Mouse (Mus musculus) urinary bladder, postnatal 14 days (tissue): ENCODE results near the gene Adamtsl3.
"Not testable (repeated sequence)": the region's sequence is repeated elsewhere in the genome, so short reads cannot be mapped to it uniquely, and the experiment has no call there.

Experiments used
- DNase-seq: peaks from one replicate; pipeline ENCODE4 v3.0.0; 2021; ENCODE audit warnings: low spot score

The Adamtsl3 gene

GRCm38 (mm10) chr7:82361127-82361526 is 25.6 kb downstream of the Adamtsl3 start:
- no peak for DNase-seq

DNA sequence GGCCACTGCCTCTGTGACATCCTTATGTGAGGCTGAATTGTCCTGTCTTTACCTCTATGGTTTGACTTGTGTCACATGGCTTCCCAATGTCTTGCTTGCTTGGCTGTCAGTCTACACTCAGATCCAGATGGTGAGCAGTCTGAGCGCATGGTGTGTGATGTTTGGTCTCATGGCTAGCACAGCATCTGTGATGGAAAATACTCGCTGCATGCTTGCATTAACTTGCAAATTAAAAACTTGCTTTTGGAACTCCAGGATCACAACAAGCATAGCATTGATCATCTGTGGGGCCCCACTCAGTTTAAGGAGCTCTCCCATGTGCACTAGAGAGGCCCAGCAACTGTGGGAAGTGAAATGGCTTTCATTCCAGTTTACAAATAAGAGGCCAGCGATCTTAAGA is 29.1 kb downstream of the Adamtsl3 start:
- no peak for DNase-seq

GRCm38 (mm10) chr7:82366056-82366455 is 30.6 kb downstream of the Adamtsl3 start:
- no peak for DNase-seq

DNA sequence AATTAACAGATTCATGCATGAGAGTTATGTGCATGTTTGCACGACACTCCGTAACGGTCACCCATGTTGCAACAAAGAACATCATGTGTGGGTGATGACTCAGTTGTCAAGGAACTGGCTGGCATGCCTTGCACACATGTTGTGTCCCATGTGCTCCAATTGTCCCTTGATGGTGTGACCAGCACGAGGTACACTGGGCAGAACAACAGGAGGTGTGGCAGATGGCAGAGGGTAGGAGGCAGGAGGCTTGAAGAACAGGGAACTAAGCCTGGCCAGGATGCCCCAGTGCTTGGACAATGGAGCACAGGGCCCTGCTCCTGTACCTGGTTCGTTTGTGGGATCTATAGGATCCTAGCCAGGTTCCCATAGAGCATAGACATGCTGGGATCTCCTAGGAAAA is 31.0 kb downstream of the Adamtsl3 start:
- DNase-seq, result no peak

- no peak for DNase-seq
Measured at GRCm38 (mm10) chr7:82368047-82368446, 32.6 kb downstream of the Adamtsl3 start.

DNA sequence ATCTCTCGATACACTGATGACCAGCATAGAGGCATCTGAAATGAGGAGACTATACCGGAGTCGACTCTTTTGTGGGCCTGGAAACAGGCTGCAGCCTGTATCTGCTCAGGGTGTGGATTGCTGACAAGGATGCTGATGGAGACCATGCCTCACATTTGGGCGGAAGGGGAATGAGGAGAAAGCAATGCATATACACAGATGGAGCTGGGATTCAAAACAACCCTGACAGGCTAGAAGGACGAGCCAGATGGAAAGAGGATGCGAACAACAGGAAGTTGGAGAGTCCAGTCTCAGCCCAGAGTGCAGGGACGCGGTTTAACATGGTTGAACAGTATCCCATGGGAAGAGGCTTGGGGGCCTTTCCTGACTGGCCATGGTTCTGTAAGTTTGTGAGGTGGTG is 34.6 kb downstream of the Adamtsl3 start:
- no peak for DNase-seq

- peak; percentile 55 for DNase-seq
Measured at GRCm38 (mm10) chr7:82371411-82371810, 35.9 kb downstream of the Adamtsl3 start.

DNA sequence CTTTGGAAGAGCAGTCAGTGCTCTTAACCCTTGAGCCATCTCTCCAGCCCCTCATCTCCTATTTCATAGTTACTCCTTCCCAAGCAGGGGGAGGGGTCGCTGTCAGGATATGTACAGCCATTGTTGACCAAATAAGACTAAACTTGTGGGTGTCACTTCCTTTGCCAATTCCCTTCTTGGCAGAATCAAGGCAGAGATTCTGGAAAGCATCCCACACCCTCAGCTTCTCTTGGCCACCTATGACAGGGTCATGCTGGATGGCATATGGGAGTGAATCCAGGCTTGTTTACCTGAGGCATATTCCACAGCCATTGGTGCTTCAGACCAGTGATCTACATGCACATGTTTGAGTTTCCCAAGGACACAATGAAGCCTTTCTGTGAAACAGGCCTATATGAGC is 42.8 kb downstream of the Adamtsl3 start:
- DNase-seq, result no peak

DNA sequence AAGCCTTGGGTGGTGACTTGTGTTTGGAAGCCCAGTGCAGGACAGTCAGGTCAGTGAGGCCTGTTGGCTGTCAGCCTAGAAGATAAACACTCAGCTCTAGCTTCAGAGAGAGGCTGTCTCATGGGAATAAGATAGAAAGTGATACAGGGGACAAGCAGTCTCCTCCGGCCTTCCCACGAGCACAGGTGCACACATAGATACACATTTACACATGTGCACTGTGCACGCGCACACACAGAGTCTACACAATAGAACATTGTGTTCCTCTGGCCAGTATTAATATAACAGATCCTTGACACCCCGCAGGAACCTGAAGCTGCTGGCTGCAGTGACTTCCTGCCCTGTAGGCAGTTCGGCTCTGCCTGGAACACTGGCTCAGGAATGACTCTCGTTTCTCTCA is 44.3 kb downstream of the Adamtsl3 start:
- no peak for DNase-seq

DNA sequence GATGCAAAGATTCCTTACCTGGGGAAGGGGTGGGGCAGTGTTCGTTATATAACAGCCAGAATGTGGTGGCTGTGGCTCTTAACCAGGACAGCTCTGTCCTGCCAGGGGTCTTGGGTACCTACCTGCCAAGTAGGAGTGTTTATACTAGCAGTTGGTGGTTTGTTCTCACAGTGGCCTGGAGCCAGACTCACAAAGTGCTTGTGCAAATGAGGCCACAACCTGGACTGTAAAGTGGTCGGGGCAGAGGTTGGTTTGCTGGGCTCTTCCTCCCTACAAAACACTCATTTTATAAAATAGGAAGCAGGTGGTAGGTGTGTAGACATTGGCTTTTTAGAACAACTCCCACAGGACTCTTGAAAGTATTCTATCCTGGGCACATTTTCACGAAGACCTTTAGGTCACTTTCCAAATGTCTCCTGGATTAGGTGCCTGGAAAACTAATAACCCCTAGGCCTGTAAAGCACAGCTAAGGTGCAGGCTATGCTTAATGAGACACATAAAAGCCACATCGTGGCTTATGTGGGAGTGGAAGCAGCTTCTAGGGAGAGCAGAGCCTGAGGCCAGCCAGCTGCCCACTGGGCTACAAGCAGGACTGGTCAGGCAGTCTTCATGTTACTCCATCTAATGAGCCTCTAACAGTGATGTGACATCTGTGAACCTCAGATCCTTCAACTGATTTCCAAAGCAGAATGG is 47.5 kb downstream of the Adamtsl3 start:
- DNase-seq, result no peak

DNA sequence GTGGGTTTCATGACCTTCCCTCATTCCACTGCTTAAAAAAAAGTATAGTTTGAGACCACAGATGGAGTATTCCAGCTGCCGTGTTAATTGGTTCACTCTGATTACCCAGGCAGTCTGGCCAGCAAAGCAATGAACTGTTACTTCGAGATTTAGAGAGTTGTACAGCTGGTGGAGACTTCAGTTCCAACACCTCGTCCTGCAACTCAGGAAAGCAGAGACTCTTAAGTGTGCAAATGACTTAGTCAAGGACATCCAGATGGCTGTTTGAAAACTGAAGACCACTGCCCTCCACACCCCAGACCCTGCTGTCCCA is 48.0 kb downstream of the Adamtsl3 start:
- DNase-seq, result no peak

- no peak for DNase-seq
Measured at GRCm38 (mm10) chr7:82387121-82387520, 51.6 kb downstream of the Adamtsl3 start.

- DNase-seq, result no peak
Measured at GRCm38 (mm10) chr7:82394435-82395186, 59.1 kb downstream of the Adamtsl3 start.

- DNase-seq, result no peak
Measured at GRCm38 (mm10) chr7:82395239-82395638, 59.7 kb downstream of the Adamtsl3 start.

DNA sequence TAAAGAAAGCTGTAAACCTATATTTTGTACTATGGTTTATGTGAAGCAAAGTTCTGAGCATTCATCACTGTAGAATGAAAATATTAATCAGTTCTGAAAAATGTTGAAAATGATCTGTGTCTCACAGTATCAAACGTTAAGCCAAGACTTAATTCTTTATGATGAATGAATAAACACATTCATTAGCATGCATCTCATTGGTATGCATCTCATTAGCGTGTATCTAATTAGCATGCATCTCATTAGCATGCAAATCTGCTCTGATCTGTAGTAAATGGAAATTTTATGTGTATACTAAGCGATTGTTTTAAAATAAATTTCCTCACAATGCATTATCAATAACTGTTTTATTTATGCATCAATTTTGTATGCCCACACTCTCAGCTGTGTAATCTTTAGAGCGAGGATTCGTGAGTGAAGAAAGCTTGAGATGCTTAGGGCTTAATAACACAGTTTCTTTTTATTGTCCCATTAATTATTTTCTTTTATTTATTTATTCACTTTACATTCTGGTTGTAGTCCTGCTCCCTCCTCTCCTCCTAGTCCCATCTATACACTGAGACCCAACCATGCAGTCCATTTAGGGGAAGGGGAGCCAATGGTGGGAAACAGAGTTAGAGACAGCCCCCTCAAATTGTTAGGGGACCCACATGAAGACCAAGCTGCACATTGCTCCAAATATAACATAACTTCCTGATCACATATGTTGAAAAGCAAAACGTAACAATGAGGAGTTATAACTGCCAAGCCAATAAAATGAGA is 60.4 kb downstream of the Adamtsl3 start:
- DNase-seq, result no peak

GRCm38 (mm10) chr7:82396869-82397268 is 61.4 kb downstream of the Adamtsl3 start:
- DNase-seq, result no peak

DNA sequence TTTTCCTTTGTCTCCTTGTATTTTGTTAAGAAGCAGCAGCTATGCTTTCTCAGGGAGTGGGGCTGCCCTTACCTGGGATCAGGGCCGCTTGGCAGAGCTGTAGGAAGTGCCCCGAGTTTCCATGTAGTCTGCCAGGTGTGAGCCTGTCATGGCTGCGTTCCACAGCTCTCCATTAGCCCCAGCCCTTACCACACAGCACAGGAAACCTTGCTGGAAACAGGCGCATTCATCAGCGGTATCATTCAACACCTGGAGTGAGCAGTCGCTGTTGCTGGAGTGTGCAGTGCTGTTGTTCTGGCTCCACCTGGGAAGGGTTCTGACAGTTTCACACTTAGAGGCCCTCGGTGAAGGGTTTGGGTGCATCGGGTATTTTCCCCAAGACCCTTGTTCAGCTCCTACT is 62.1 kb downstream of the Adamtsl3 start:
- no peak for DNase-seq

GRCm38 (mm10) chr7:82405466-82406045 is 70.1 kb downstream of the Adamtsl3 start:
- DNase-seq, result no peak

DNA sequence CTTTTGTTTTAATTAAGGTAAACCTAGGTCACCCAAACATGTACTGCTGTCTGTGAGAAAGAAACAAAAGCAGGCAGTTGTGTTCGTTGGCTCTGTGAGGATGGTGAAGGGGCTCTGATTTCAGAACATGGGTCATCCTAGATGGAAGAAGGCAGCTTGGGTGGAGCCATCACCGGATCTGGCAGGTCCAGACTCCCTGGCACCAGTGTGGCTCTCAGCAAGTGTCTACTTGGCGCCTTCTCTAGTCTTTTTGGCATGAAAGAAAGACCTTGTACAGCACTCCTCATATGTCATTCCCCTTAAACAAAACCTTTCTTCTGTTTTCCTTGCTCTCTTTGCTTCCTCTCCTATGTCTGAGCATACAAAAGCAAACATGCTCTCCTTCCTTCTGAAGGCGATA is 75.5 kb downstream of the Adamtsl3 start:
- no peak for DNase-seq

DNA sequence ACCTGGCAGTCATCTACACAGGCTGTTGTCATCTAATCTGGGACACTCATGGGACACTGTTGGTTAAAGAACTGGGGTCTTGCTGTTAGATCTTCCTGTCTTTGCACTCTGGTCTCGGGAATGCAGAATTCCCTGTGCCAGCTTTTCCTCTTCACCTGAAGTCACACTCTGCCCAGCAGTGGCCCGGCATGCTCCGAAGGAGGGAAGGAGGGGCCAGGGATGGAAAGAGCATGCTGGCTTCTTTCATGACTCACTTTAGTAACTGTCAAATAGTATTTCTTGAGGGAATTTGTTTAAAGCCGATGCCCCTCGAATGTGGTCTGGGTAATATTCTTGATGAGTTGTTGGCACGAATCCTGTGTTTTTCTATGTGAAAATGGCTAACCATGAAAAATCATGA is 81.2 kb downstream of the Adamtsl3 start:
- DNase-seq, result no peak

GRCm38 (mm10) chr7:82417053-82417452 is 81.6 kb downstream of the Adamtsl3 start:
- DNase-seq, result no peak

DNA sequence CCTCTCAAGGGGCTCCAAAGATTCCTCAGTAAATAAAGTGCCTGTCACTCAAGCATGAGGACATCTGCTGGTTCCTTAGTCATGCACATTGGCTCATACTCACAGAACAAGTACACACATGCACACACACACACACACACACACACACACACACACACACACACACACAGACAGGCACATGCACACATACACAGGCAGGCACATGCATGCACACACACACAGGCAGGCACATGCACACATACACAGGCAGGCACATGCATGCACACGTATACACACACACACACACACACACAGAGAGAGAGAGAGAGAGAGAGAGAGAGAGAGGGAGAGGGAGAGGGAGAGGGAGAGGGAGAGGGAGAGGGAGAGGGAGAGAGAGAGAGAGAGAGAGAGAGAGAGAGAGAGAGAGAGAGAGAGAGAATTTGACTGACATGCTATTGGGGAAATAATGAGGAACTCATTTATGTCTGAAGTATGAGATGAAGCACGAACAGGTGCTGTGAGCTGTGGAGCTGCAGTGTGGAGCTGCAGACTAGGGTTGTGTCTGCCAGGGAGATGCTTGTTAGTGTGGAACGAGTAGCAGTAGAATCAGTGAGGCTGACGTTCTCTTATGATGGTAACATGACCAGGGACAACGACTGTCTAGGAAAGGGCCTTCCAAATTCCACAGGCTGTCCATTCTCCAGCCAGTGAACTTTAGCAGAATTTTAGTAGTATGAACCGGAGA is 85.0 kb downstream of the Adamtsl3 start:
- DNase-seq, result not testable (repeated sequence)
